Mouse (Mus musculus) intestine, embryonic 14.5 days (tissue): ENCODE data around the gene Prkcz. TPM values are rescaled to one million over a fixed set of nuclear protein-coding genes. Genes with fewer than 3 reads are reported as not detected.

Experiments
- ATAC-seq: fragments of 200-750 bp; cut with Nextera tagmentation; replicated peaks from 2 replicates; pipeline ENCODE4 v1.8.0; 2017; ENCODE audit warnings: low read depth, moderate number of reproducible peaks, moderate TSS enrichment, moderate library complexity; ENCODE audit not compliant: low FRiP score, low TSS enrichment
- DNase-seq: peaks from one replicate; pipeline ENCODE4 v3.0.0-alpha.2; 2018; ENCODE audit warnings: low spot score
- H3K27ac ChIP-seq: fragments of 300-500 bp; sonication (generic); 2 replicates; pipeline ENCODE4 v1.5.1; 2014; ENCODE audit warnings: low read depth, mild to moderate bottlenecking, control low read depth
- H3K27me3 ChIP-seq: fragments of 300-500 bp; sonication (generic); replicated peaks from 2 replicates; pipeline ENCODE4 v1.6.1; 2014; ENCODE audit warnings: low read length, control low read depth; ENCODE audit not compliant: control insufficient read depth, insufficient read depth
- H3K36me3 ChIP-seq: fragments of 300-500 bp; sonication (generic); 2 replicates; pipeline ENCODE4 v1.6.1; 2014; ENCODE audit warnings: low read length, control low read depth; ENCODE audit not compliant: control insufficient read depth, insufficient read depth
- H3K4me1 ChIP-seq: fragments of 300-500 bp; sonication (generic); replicated peaks from 2 replicates; pipeline ENCODE4 v1.6.1; 2014; ENCODE audit warnings: low read length, control low read depth, mixed read lengths; ENCODE audit not compliant: control insufficient read depth, insufficient read depth
- H3K4me2 ChIP-seq: fragments of 300-500 bp; sonication (generic); 2 replicates; pipeline ENCODE4 v1.6.1; 2014; ENCODE audit warnings: low read length
- H3K4me3 ChIP-seq: fragments of 300-500 bp; sonication (generic); 2 replicates; pipeline ENCODE4 v1.5.1; 2014; ENCODE audit warnings: low read depth, low read length, control low read depth, mixed read lengths
- H3K9ac ChIP-seq: fragments of 300-500 bp; sonication (generic); 2 replicates; pipeline ENCODE4 v1.6.1; 2014; ENCODE audit warnings: mild to moderate bottlenecking, low read length
- H3K9me3 ChIP-seq: fragments of 300-500 bp; sonication (generic); 2 replicates; pipeline ENCODE4 v1.6.1; 2016; ENCODE audit warnings: low read length, control low read depth; ENCODE audit not compliant: control insufficient read depth
- whole genome bisulfite sequencing: fragments of 180-500 bp; shearing (Covaris S2); extraction: QIAGEN DNeasy Blood & Tissue Kit; methylation state at CpG from one replicate; pipeline ENCODE4 v1.1.7; 2014; 5-methylcytosine and 5-hydroxymethylcytosine counted together
- polyA plus RNA-seq: library from polyadenylated mRNA; unstranded; fragments of >200 nt; fragmentation: Nextera tagmentation; extraction: Ambion mirVana; gene quantifications from 2 replicates; pipeline ENCODE4 v1.2.1, GENCODE M21; 2014

Prkcz gene
- polyA plus RNA-seq, 1 experiment from 2014 or later, result 24.1 TPM

- H3K27ac ChIP-seq, result no peak overlapping the region
Observed at GRCm38 (mm10) chr4:155367739-155368138, 6.6 kb upstream of the Prkcz start.

GRCm38 (mm10) chr4:155366784-155367183, 5.6 kb upstream of the Prkcz start:
- H3K27me3 ChIP-seq, result peaks cover 16% of the 10 kb centered on the region
- ATAC-seq, result peak; percentile 79
- H3K9me3 ChIP-seq, result no peaks in the 10 kb centered on the region
- no peak overlapping the region for H3K4me3 ChIP-seq
- no peak overlapping the region for H3K9ac ChIP-seq
- no peak overlapping the region for H3K4me2 ChIP-seq
- peak; percentile 65 for DNase-seq
- H3K4me1 ChIP-seq, result no peaks in the 10 kb centered on the region
- 0 out of 2 replicates have a peak overlapping the region, but pooled peaks have one; percentile 7 for H3K27ac ChIP-seq
- H3K36me3 ChIP-seq, result no peaks in the 10 kb centered on the region
- 51% methylated on average over 6 of the region's 6 CpGs for whole genome bisulfite sequencing

More at GRCm38 (mm10) chr4:155367739-155368138, 6.6 kb upstream of the Prkcz start:
- WGBS, result 80% methylated on average over 9 of the region's 9 CpGs
- no peak overlapping the region for H3K4me3 ChIP-seq
- H3K9ac ChIP-seq, result no peak overlapping the region
- H3K27me3 ChIP-seq, result peaks cover 7% of the 10 kb centered on the region
- H3K4me1 ChIP-seq, result no peaks in the 10 kb centered on the region
- no peaks in the 10 kb centered on the region for H3K9me3 ChIP-seq
- no peaks in the 10 kb centered on the region for H3K36me3 ChIP-seq
- ATAC-seq (no peak), DNase-seq (no peak)
- H3K4me2 ChIP-seq, result no peak overlapping the region

GRCm38 (mm10) chr4:155362443-155362842, 1.3 kb upstream of the Prkcz start:
- Histone ChIP-seq H3K36me3 (no peaks in the 10 kb centered on the region), H3K4me3 (peak overlapping the region; percentile 36; the same call in 1 of the 2 replicates), H3K9me3 (no peaks in the 10 kb centered on the region), H3K9ac (no peak overlapping the region), H3K27me3 (peaks cover 50% of the 10 kb centered on the region), H3K27ac (no peak overlapping the region), H3K4me2 (peak overlapping the region; percentile 53), H3K4me1 (no peaks in the 10 kb centered on the region)
- ATAC-seq (no peak), DNase-seq (no peak)
- 30% methylated on average over 5 of the region's 5 CpGs for WGBS

GRCm38 (mm10) chr4:155360856-155361255, 305 bp downstream of the Prkcz start:
- 0 out of 2 replicates have a peak overlapping the region, but pooled peaks have one; percentile 20 for H3K9ac ChIP-seq
- H3K4me2 ChIP-seq, result peak overlapping the region; percentile 53
- no peaks in the 10 kb centered on the region for H3K4me1 ChIP-seq
- ATAC-seq (peak; percentile 43), DNase-seq (peak; percentile 61)
- 0 out of 2 replicates have a peak overlapping the region, but pooled peaks have one; percentile 47 for H3K27ac ChIP-seq
- peak overlapping the region; percentile 36 for H3K4me3 ChIP-seq
- no peaks in the 10 kb centered on the region for H3K36me3 ChIP-seq
- peaks cover 50% of the 10 kb centered on the region for H3K27me3 ChIP-seq
- H3K9me3 ChIP-seq, result no peaks in the 10 kb centered on the region
- WGBS, result under 1% methylated on average over 41 of the region's 42 CpGs

GRCm38 (mm10) chr4:155359560-155360464, 1.3 kb downstream of the Prkcz start:
- Histone ChIP-seq H3K36me3 (no peaks in the 10 kb centered on the region), H3K4me3 (no peak overlapping the region), H3K9me3 (no peaks in the 10 kb centered on the region), H3K4me1 (no peaks in the 10 kb centered on the region), H3K27ac (no peak overlapping the region), H3K27me3 (peaks cover 50% of the 10 kb centered on the region), H3K4me2 (peak overlapping the region; percentile 53; the same call in 1 of the 2 replicates), H3K9ac (no peak overlapping the region)
- no peak for ATAC-seq
- DNase-seq, result no peak
- WGBS, result 42% methylated on average over 12 of the region's 12 CpGs

GRCm38 (mm10) chr4:155357601-155358000, 3.6 kb downstream of the Prkcz start:
- no peaks in the 10 kb centered on the region for H3K9me3 ChIP-seq
- H3K27me3 ChIP-seq, result peaks cover 42% of the 10 kb centered on the region
- H3K4me3 ChIP-seq, result no peak overlapping the region
- no peak overlapping the region for H3K9ac ChIP-seq
- 52% methylated on average over 2 of the region's 2 CpGs for WGBS
- no peak overlapping the region for H3K27ac ChIP-seq
- H3K4me2 ChIP-seq, result no peak overlapping the region
- H3K4me1 ChIP-seq, result no peaks in the 10 kb centered on the region
- DNase-seq (no peak), ATAC-seq (no peak)
- no peaks in the 10 kb centered on the region for H3K36me3 ChIP-seq

- no peak for DNase-seq
- Histone ChIP-seq H3K9ac (no peak overlapping the region), H3K27me3 (peaks cover 29% of the 10 kb centered on the region), H3K4me3 (no peak overlapping the region), H3K4me1 (no peaks in the 10 kb centered on the region), H3K36me3 (no peaks in the 10 kb centered on the region), H3K9me3 (no peaks in the 10 kb centered on the region), H3K27ac (no peak overlapping the region), H3K4me2 (no peak overlapping the region)
- ATAC-seq, result no peak
- WGBS, result 85% methylated on average over 10 of the region's 10 CpGs
Observed at GRCm38 (mm10) chr4:155356354-155356753, 4.8 kb downstream of the Prkcz start.

- DNase-seq, result no peak
- Histone ChIP-seq H3K4me2 (no peak overlapping the region), H3K9ac (no peak overlapping the region), H3K9me3 (no peaks in the 10 kb centered on the region), H3K36me3 (no peaks in the 10 kb centered on the region), H3K27me3 (peaks cover 11% of the 10 kb centered on the region), H3K4me3 (no peak overlapping the region), H3K4me1 (no peaks in the 10 kb centered on the region), H3K27ac (no peak overlapping the region)
- no peak for ATAC-seq
- WGBS, result 81% methylated on average over 7 of the region's 7 CpGs
Observed at GRCm38 (mm10) chr4:155354546-155354945, 6.6 kb downstream of the Prkcz start.
